Mouse (Mus musculus): Measurements from ENCODE around the gene Kctd7. TPM values are rescaled to one million over a fixed set of nuclear protein-coding genes. Genes with fewer than 3 reads are reported as not detected.
A peak's percentile ranks its signal among the peaks of the same experiment; 100 is the strongest.

The Kctd7 gene
- polyA plus RNA-seq, 1 experiment from 2014 or later, result 3.7 TPM

GRCm38 (mm10) chr5:130117932-130118331 lies 26.7 kb upstream of the Kctd7 start:
- Histone ChIP-seq H3K4me1 (ENCODE audit: control insufficient read depth, insufficient read depth, low read length) (no peaks in the 10 kb centered on the region), H3K27me3 (replicated peaks; ENCODE audit: control insufficient read depth, insufficient read depth, low read length) (no peaks in the 10 kb centered on the region), H3K9me3 (ENCODE audit: control insufficient read depth, low read length) (no peaks in the 10 kb centered on the region), H3K4me2 (ENCODE audit: low read depth, low read length) (no peak overlapping the region), H3K27ac (ENCODE audit: low read length) (no peak overlapping the region), H3K36me3 (ENCODE audit: control insufficient read depth, insufficient read depth, low read length) (no peaks in the 10 kb centered on the region; the same call in 1 of the 2 replicates), H3K9ac (ENCODE audit: low read depth, low read length) (no peak overlapping the region), H3K4me3 (ENCODE audit: low read length) (no peak overlapping the region)
- no peak for ATAC-seq
- 68% methylated on average over 6 of the region's 6 CpGs for WGBS

- ATAC-seq, result no peak
- Histone ChIP-seq H3K27me3 (replicated peaks; ENCODE audit: control insufficient read depth, insufficient read depth, low read length) (no peaks in the 10 kb centered on the region), H3K27ac (ENCODE audit: low read length) (peak overlapping the region; percentile 20; the same call in 1 of the 2 replicates), H3K4me3 (ENCODE audit: low read length) (no peak overlapping the region), H3K9me3 (ENCODE audit: control insufficient read depth, low read length) (no peaks in the 10 kb centered on the region), H3K4me1 (ENCODE audit: control insufficient read depth, insufficient read depth, low read length) (no peaks in the 10 kb centered on the region), H3K9ac (ENCODE audit: low read depth, low read length) (no peak overlapping the region), H3K36me3 (ENCODE audit: control insufficient read depth, insufficient read depth, low read length) (no peaks in the 10 kb centered on the region; the same call in 1 of the 2 replicates), H3K4me2 (ENCODE audit: low read depth, low read length) (no peak overlapping the region)
- WGBS, result 67% methylated on average over 3 of the region's 3 CpGs
Observed at GRCm38 (mm10) chr5:130119236-130119635, 25.4 kb upstream of the Kctd7 start.

- no peak for ATAC-seq
- H3K36me3 ChIP-seq (ENCODE audit: control insufficient read depth, insufficient read depth, low read length), result no peaks in the 10 kb centered on the region
- H3K9me3 ChIP-seq (ENCODE audit: control insufficient read depth, low read length), result no peaks in the 10 kb centered on the region
- H3K4me2 ChIP-seq (ENCODE audit: low read depth, low read length), result no peak overlapping the region
- no peak overlapping the region for H3K9ac ChIP-seq (ENCODE audit: low read depth, low read length)
- H3K4me1 ChIP-seq (ENCODE audit: control insufficient read depth, insufficient read depth, low read length), result no peaks in the 10 kb centered on the region
- no peak overlapping the region; the same call in 1 of the 2 replicates for H3K27ac ChIP-seq (ENCODE audit: low read length)
- H3K27me3 ChIP-seq (replicated peaks; ENCODE audit: control insufficient read depth, insufficient read depth, low read length), result no peaks in the 10 kb centered on the region
- 77% methylated on average over 12 of the region's 12 CpGs for WGBS
- H3K4me3 ChIP-seq (ENCODE audit: low read length), result no peak overlapping the region
Observed at GRCm38 (mm10) chr5:130120070-130120736, 24.5 kb upstream of the Kctd7 start.

GRCm38 (mm10) chr5:130120904-130121303 lies 23.8 kb upstream of the Kctd7 start:
- Histone ChIP-seq H3K4me1 (ENCODE audit: control insufficient read depth, insufficient read depth, low read length) (no peaks in the 10 kb centered on the region), H3K27ac (ENCODE audit: low read length) (no peak overlapping the region), H3K4me2 (ENCODE audit: low read depth, low read length) (no peak overlapping the region), H3K4me3 (ENCODE audit: low read length) (no peak overlapping the region), H3K9me3 (ENCODE audit: control insufficient read depth, low read length) (no peaks in the 10 kb centered on the region), H3K36me3 (ENCODE audit: control insufficient read depth, insufficient read depth, low read length) (no peaks in the 10 kb centered on the region), H3K27me3 (replicated peaks; ENCODE audit: control insufficient read depth, insufficient read depth, low read length) (no peaks in the 10 kb centered on the region), H3K9ac (ENCODE audit: low read depth, low read length) (no peak overlapping the region)
- WGBS, result 51% methylated on average over 6 of the region's 6 CpGs
- peak; percentile 80 for ATAC-seq

GRCm38 (mm10) chr5:130122355-130122754 lies 22.3 kb upstream of the Kctd7 start:
- Histone ChIP-seq H3K9ac (ENCODE audit: low read depth, low read length) (no peak overlapping the region), H3K27ac (ENCODE audit: low read length) (no peak overlapping the region), H3K36me3 (ENCODE audit: control insufficient read depth, insufficient read depth, low read length) (no peaks in the 10 kb centered on the region), H3K4me3 (ENCODE audit: low read length) (no peak overlapping the region), H3K9me3 (ENCODE audit: control insufficient read depth, low read length) (no peaks in the 10 kb centered on the region), H3K4me2 (ENCODE audit: low read depth, low read length) (no peak overlapping the region), H3K4me1 (ENCODE audit: control insufficient read depth, insufficient read depth, low read length) (no peaks in the 10 kb centered on the region), H3K27me3 (replicated peaks; ENCODE audit: control insufficient read depth, insufficient read depth, low read length) (no peaks in the 10 kb centered on the region)
- ATAC-seq, result no peak
- 93% methylated on average over 2 of the region's 2 CpGs for WGBS

- no peaks in the 10 kb centered on the region for H3K4me1 ChIP-seq (ENCODE audit: control insufficient read depth, insufficient read depth, low read length)
- no peaks in the 10 kb centered on the region for H3K27me3 ChIP-seq (replicated peaks; ENCODE audit: control insufficient read depth, insufficient read depth, low read length)
- 75% methylated on average over 5 of the region's 5 CpGs for WGBS
- ATAC-seq, result no peak
- H3K36me3 ChIP-seq (ENCODE audit: control insufficient read depth, insufficient read depth, low read length), result no peaks in the 10 kb centered on the region
- no peak overlapping the region for H3K4me2 ChIP-seq (ENCODE audit: low read depth, low read length)
- no peak overlapping the region for H3K27ac ChIP-seq (ENCODE audit: low read length)
- no peak overlapping the region for H3K4me3 ChIP-seq (ENCODE audit: low read length)
- no peaks in the 10 kb centered on the region for H3K9me3 ChIP-seq (ENCODE audit: control insufficient read depth, low read length)
- no peak overlapping the region for H3K9ac ChIP-seq (ENCODE audit: low read depth, low read length)
Observed at GRCm38 (mm10) chr5:130124271-130124670, 20.4 kb upstream of the Kctd7 start.

- H3K36me3 ChIP-seq (ENCODE audit: control insufficient read depth, insufficient read depth, low read length), result no peaks in the 10 kb centered on the region
- H3K4me1 ChIP-seq (ENCODE audit: control insufficient read depth, insufficient read depth, low read length), result no peaks in the 10 kb centered on the region
- no peak overlapping the region for H3K4me2 ChIP-seq (ENCODE audit: low read depth, low read length)
- H3K27ac ChIP-seq (ENCODE audit: low read length), result no peak overlapping the region
- H3K4me3 ChIP-seq (ENCODE audit: low read length), result no peak overlapping the region
- WGBS, result 70% methylated on average over 10 of the region's 11 CpGs
- no peak for ATAC-seq
- H3K9ac ChIP-seq (ENCODE audit: low read depth, low read length), result no peak overlapping the region
- no peaks in the 10 kb centered on the region for H3K27me3 ChIP-seq (replicated peaks; ENCODE audit: control insufficient read depth, insufficient read depth, low read length)
- H3K9me3 ChIP-seq (ENCODE audit: control insufficient read depth, low read length), result no peaks in the 10 kb centered on the region
Observed at GRCm38 (mm10) chr5:130128686-130129523, 15.8 kb upstream of the Kctd7 start.

- Histone ChIP-seq H3K27ac (ENCODE audit: low read length) (no peak overlapping the region), H3K9me3 (ENCODE audit: control insufficient read depth, low read length) (no peaks in the 10 kb centered on the region), H3K4me2 (ENCODE audit: low read depth, low read length) (no peak overlapping the region), H3K9ac (ENCODE audit: low read depth, low read length) (no peak overlapping the region), H3K36me3 (ENCODE audit: control insufficient read depth, insufficient read depth, low read length) (no peaks in the 10 kb centered on the region), H3K27me3 (replicated peaks; ENCODE audit: control insufficient read depth, insufficient read depth, low read length) (no peaks in the 10 kb centered on the region), H3K4me3 (ENCODE audit: low read length) (no peak overlapping the region), H3K4me1 (ENCODE audit: control insufficient read depth, insufficient read depth, low read length) (no peaks in the 10 kb centered on the region)
- 79% methylated on average over 5 of the region's 5 CpGs for WGBS
- ATAC-seq, result no peak
Observed at GRCm38 (mm10) chr5:130129524-130129793, 15.2 kb upstream of the Kctd7 start.

- Histone ChIP-seq H3K27me3 (replicated peaks; ENCODE audit: control insufficient read depth, insufficient read depth, low read length) (no peaks in the 10 kb centered on the region), H3K4me2 (ENCODE audit: low read depth, low read length) (no peak overlapping the region), H3K36me3 (ENCODE audit: control insufficient read depth, insufficient read depth, low read length) (no peaks in the 10 kb centered on the region), H3K27ac (ENCODE audit: low read length) (no peak overlapping the region), H3K4me3 (ENCODE audit: low read length) (no peak overlapping the region), H3K4me1 (ENCODE audit: control insufficient read depth, insufficient read depth, low read length) (no peaks in the 10 kb centered on the region), H3K9ac (ENCODE audit: low read depth, low read length) (no peak overlapping the region), H3K9me3 (ENCODE audit: control insufficient read depth, low read length) (no peaks in the 10 kb centered on the region)
- no peak for ATAC-seq
- WGBS, result 92% methylated on average over 13 of the region's 13 CpGs
Observed at GRCm38 (mm10) chr5:130136597-130136996, 8.1 kb upstream of the Kctd7 start.
